Mouse (Mus musculus): Measurements from ENCODE around the gene Smox.
A peak's percentile ranks its signal among the peaks of the same experiment; 100 is the strongest.

Gene Smox

GRCm38 (mm10) chr2:131513477-131513876 lies 22.2 kb downstream of the Smox start:
- no peak for DNase-seq (ENCODE audit: low read depth, low spot score)

GRCm38 (mm10) chr2:131514055-131514621 lies 22.8 kb downstream of the Smox start:
- DNase-seq (ENCODE audit: low read depth, low spot score) = no peak

- DNase-seq (ENCODE audit: low read depth, low spot score) = no peak
Measured at GRCm38 (mm10) chr2:131517550-131517949, 26.3 kb downstream of the Smox start.

GRCm38 (mm10) chr2:131518790-131519189 lies 27.5 kb downstream of the Smox start:
- DNase-seq (ENCODE audit: low read depth, low spot score) = no peak

- DNase-seq (ENCODE audit: low read depth, low spot score) = no peak
Measured at GRCm38 (mm10) chr2:131520743-131521142, 29.4 kb downstream of the Smox start.

GRCm38 (mm10) chr2:131527061-131527460 lies 35.8 kb downstream of the Smox start:
- no peak for DNase-seq (ENCODE audit: low read depth, low spot score)

GRCm38 (mm10) chr2:131529898-131530622 lies 38.8 kb downstream of the Smox start:
- DNase-seq (ENCODE audit: low read depth, low spot score) = peak; percentile 69

GRCm38 (mm10) chr2:131530623-131531008 lies 39.3 kb downstream of the Smox start:
- DNase-seq (ENCODE audit: low read depth, low spot score) = no peak

- DNase-seq (ENCODE audit: low read depth, low spot score) = no peak
Measured at GRCm38 (mm10) chr2:131531271-131531670, 40.0 kb downstream of the Smox start.

GRCm38 (mm10) chr2:131535168-131535567 lies 43.9 kb downstream of the Smox start:
- no peak for DNase-seq (ENCODE audit: low read depth, low spot score)

- DNase-seq (ENCODE audit: low read depth, low spot score) = no peak
Measured at GRCm38 (mm10) chr2:131538341-131538740, 47.0 kb downstream of the Smox start.

- no peak for DNase-seq (ENCODE audit: low read depth, low spot score)
Measured at GRCm38 (mm10) chr2:131539780-131540179, 48.5 kb downstream of the Smox start.

- DNase-seq (ENCODE audit: low read depth, low spot score) = no peak
Measured at GRCm38 (mm10) chr2:131541686-131542085, 50.4 kb downstream of the Smox start.

GRCm38 (mm10) chr2:131542531-131542930 lies 51.2 kb downstream of the Smox start:
- DNase-seq (ENCODE audit: low read depth, low spot score) = no peak

GRCm38 (mm10) chr2:131545386-131546307 lies 54.4 kb downstream of the Smox start:
- DNase-seq (ENCODE audit: low read depth, low spot score) = peak; percentile 56

- DNase-seq (ENCODE audit: low read depth, low spot score) = no peak
Measured at GRCm38 (mm10) chr2:131546308-131546700, 55.0 kb downstream of the Smox start.

GRCm38 (mm10) chr2:131546745-131547408 lies 55.6 kb downstream of the Smox start:
- no peak for DNase-seq (ENCODE audit: low read depth, low spot score)

GRCm38 (mm10) chr2:131548330-131548729 lies 57.0 kb downstream of the Smox start:
- no peak for DNase-seq (ENCODE audit: low read depth, low spot score)

- DNase-seq (ENCODE audit: low read depth, low spot score) = no peak
Measured at GRCm38 (mm10) chr2:131549090-131549489, 57.8 kb downstream of the Smox start.

GRCm38 (mm10) chr2:131550474-131550873 lies 59.2 kb downstream of the Smox start:
- DNase-seq (ENCODE audit: low read depth, low spot score) = no peak

GRCm38 (mm10) chr2:131550906-131551305 lies 59.6 kb downstream of the Smox start:
- no peak for DNase-seq (ENCODE audit: low read depth, low spot score)

Data from embryo, embryonic 11.5 days (tissue).